Mouse (Mus musculus): ENCODE data around the gene Ccdc62. TPM values are rescaled to one million over a fixed set of nuclear protein-coding genes. Genes with fewer than 3 reads are reported as not detected.

Ccdc62 gene
- total RNA-seq, 2 experiments from 2014 or later = 1.1 to 1.6 TPM

- no peak for DNase-seq
- intact Hi-C loops (cut with DNase I) = no loop called here
These were observed 45.2 kb downstream of the Ccdc62 start for GRCm38 (mm10) chr5:123975668-123976180.

GRCm38 (mm10) chr5:123977231-123977630, 46.8 kb downstream of the Ccdc62 start:
- DNase-seq = no peak
- intact Hi-C loops (cut with DNase I) = no loop called here

- DNase-seq = no peak
- intact Hi-C loops (cut with DNase I) = no loop called here
These were observed 47.7 kb downstream of the Ccdc62 start for GRCm38 (mm10) chr5:123978131-123978530.

GRCm38 (mm10) chr5:123979221-123979979, 48.9 kb downstream of the Ccdc62 start:
- intact Hi-C loops (cut with DNase I) = no loop called here
- peak in 1 of 2 experiments; percentile 59 for DNase-seq

GRCm38 (mm10) chr5:123979980-123980369, 49.5 kb downstream of the Ccdc62 start:
- no peak for DNase-seq
- intact Hi-C loops (cut with DNase I) = no loop called here

- intact Hi-C loops (cut with DNase I) = no loop called here
- DNase-seq = no peak
These were observed 50.2 kb downstream of the Ccdc62 start for GRCm38 (mm10) chr5:123980521-123981249.

- intact Hi-C loops (cut with DNase I) = no loop called here
- DNase-seq = no peak
These were observed 50.7 kb downstream of the Ccdc62 start for GRCm38 (mm10) chr5:123981250-123981554.

- intact Hi-C loops (cut with DNase I) = no loop called here
- no peak for DNase-seq
These were observed 52.4 kb downstream of the Ccdc62 start for GRCm38 (mm10) chr5:123982838-123983237.

- DNase-seq = no peak
- intact Hi-C loops (cut with DNase I) = no loop called here
These were observed 55.0 kb downstream of the Ccdc62 start for GRCm38 (mm10) chr5:123985434-123985833.

- intact Hi-C loops (cut with DNase I) = no loop called here
- DNase-seq = no peak
These were observed 56.4 kb downstream of the Ccdc62 start for GRCm38 (mm10) chr5:123986925-123987324.

GRCm38 (mm10) chr5:123987511-123987910, 57.0 kb downstream of the Ccdc62 start:
- DNase-seq = no peak
- intact Hi-C loops (cut with DNase I) = no loop called here

- no peak for DNase-seq
- intact Hi-C loops (cut with DNase I) = loop anchor here (5.0 kb wide), 1 partner anchor 163 kb away; no protein-coding TSS in a partner anchor
These were observed 59.7 kb downstream of the Ccdc62 start for GRCm38 (mm10) chr5:123989941-123990885.

GRCm38 (mm10) chr5:123991321-123991720, 60.8 kb downstream of the Ccdc62 start:
- no peak for DNase-seq
- intact Hi-C loops (cut with DNase I) = loop anchor here (5.0 kb wide), 1 partner anchor 164 kb away; no protein-coding TSS in a partner anchor

- intact Hi-C loops (cut with DNase I) = loop anchor here (5.0 kb wide), 1 partner anchor 165 kb away; no protein-coding TSS in a partner anchor
- DNase-seq = peak; percentile 58 to 68
These were observed 61.7 kb downstream of the Ccdc62 start for GRCm38 (mm10) chr5:123992193-123992637.

GRCm38 (mm10) chr5:123992794-123993193, 62.3 kb downstream of the Ccdc62 start:
- DNase-seq = peak; percentile 78 to 85
- intact Hi-C loops (cut with DNase I) = loop anchor here (1.0 to 5.0 kb wide), 2 partner anchors 45 to 165 kb away; no protein-coding TSS in a partner anchor

- no peak for DNase-seq
- intact Hi-C loops (cut with DNase I) = loop anchor here (1.0 to 5.0 kb wide), 2 partner anchors 46 to 166 kb away; no protein-coding TSS in a partner anchor
These were observed 63.0 kb downstream of the Ccdc62 start for GRCm38 (mm10) chr5:123993263-123994036.

GRCm38 (mm10) chr5:123994468-123994867, 64.0 kb downstream of the Ccdc62 start:
- DNase-seq = no peak
- intact Hi-C loops (cut with DNase I) = loop anchor here (5.0 kb wide), 1 partner anchor 167 kb away; no protein-coding TSS in a partner anchor

GRCm38 (mm10) chr5:123995388-123995787, 64.9 kb downstream of the Ccdc62 start:
- no peak for DNase-seq
- intact Hi-C loops (cut with DNase I) = no loop called here

GRCm38 (mm10) chr5:123996194-123996593, 65.7 kb downstream of the Ccdc62 start:
- DNase-seq = no peak
- intact Hi-C loops (cut with DNase I) = no loop called here

All from gastrocnemius, postnatal 36 days (tissue).